1 mouse cellular context compared by ENCODE assay signal in genomic region chr11:88147388-88147787, GRCm38 (mm10).
TF ChIP-seq lines count a peak whose summit lies in the region.

No protein-coding gene starts in this region.

TF ChIP-seq in MEL, 35 proteins besides CTCF, POLR2A, EP300 and RAD21:
- peak; percentile 94 for TF ChIP-seq GATA1 (IDR thresholded peaks at IDR 0.05; ENCODE audit: low read depth, low read length)
- TF ChIP-seq TCF12 (IDR thresholded peaks at IDR 0.05; ENCODE audit: low read depth, low read length), result peak; percentile 95
- TF ChIP-seq ETS1 (IDR thresholded peaks at IDR 0.05; ENCODE audit: low read depth, low read length), result peak; percentile 79
- peak; percentile 76 for TF ChIP-seq BHLHE40 (IDR thresholded peaks at IDR 0.05; ENCODE audit: borderline replicate concordance, low read depth, low read length)
- no peak for TF ChIP-seq TBP (IDR thresholded peaks at IDR 0.05; ENCODE audit: low read depth, low read length)
- TF ChIP-seq RCOR1 (IDR thresholded peaks at IDR 0.05; ENCODE audit: low read depth, low read length), result peak; percentile 73
- TF ChIP-seq MEF2A (IDR thresholded peaks at IDR 0.05; ENCODE audit: extremely low read depth, insufficient replicate concordance, low read depth, low read length, poor library complexity, severe bottlenecking), result peak; percentile 99
- TF ChIP-seq KAT2A (conservative IDR thresholded peaks at IDR 0.05; ENCODE audit: low read depth, low read length), result no peak; the same call in 1 of the 2 replicates
- peak; percentile 78 for TF ChIP-seq TAL1 (IDR thresholded peaks at IDR 0.05; ENCODE audit: low read length)
- peak; percentile 63; the same call in 1 of the 2 replicates for TF ChIP-seq ELF1 (IDR thresholded peaks at IDR 0.05; ENCODE audit: low read depth, low read length)
